Mouse (Mus musculus) small intestine, adult 2 months (tissue): ENCODE data around the gene B9d2.

ENCODE experiments used
- CTCF ChIP-seq: fragments of 200-500 bp; IDR thresholded peaks from 2 replicates; pipeline ENCODE4 v1.5.1; 2012; ENCODE audit warnings: low read depth, mild to moderate bottlenecking, control low read depth, inconsistent platforms, low read length, moderate library complexity, mixed read lengths; ENCODE audit not compliant: insufficient replicate concordance, insufficient read length; ENCODE audit errors: extremely low read depth
- POLR2A ChIP-seq: fragments of 200-500 bp; IDR thresholded peaks from 2 replicates; pipeline ENCODE4 v1.6.1; 2012; ENCODE audit warnings: low read depth, mild to moderate bottlenecking, control low read depth, inconsistent platforms, low read length, moderate library complexity

DNA sequence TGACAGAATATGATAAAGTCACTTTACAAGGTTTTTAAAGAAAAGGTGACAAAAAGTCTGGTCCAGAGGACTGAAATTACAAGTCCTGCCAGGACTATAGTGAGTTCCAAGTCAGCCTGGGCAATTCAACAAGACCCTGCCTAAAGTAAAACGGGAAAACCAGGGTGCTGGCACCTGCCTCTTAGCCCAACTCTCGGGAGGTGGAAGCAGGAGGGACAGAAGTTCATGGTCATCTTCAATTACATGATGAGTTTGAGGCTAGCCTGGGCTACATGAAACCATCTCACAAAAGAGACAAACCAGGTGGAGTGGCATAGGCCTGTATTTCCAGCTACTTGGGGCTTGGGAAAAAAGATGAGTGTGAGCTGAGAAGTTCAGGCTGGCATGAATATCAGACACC, 8.9 kb upstream of the B9d2 start:
- TF ChIP-seq POLR2A: no peak
- no peak for TF ChIP-seq CTCF
